Mouse (Mus musculus) embryonic facial prominence, embryonic 15.5 days (tissue): ENCODE measurements around the gene Galntl6. TPM values are rescaled to one million over a fixed set of nuclear protein-coding genes. Genes with fewer than 3 reads are reported as not detected.

Experiments used
- ATAC-seq: fragments of 200-750 bp; cut with Nextera tagmentation; 2 replicates; pipeline ENCODE4 v1.8.0; 2017; ENCODE audit warnings: low read depth, moderate TSS enrichment; ENCODE audit not compliant: insufficient number of reproducible peaks, low FRiP score, low TSS enrichment
- H3K27ac ChIP-seq: fragments of 300-500 bp; sonication (generic); replicated peaks from 2 replicates; pipeline ENCODE4 v1.5.1; 2015; ENCODE audit warnings: mild to moderate bottlenecking, inconsistent platforms
- H3K27me3 ChIP-seq: fragments of 300-500 bp; sonication (generic); 2 replicates; pipeline ENCODE4 v1.6.1; 2015; ENCODE audit warnings: inconsistent platforms
- H3K36me3 ChIP-seq: fragments of 300-500 bp; sonication (generic); 2 replicates; pipeline ENCODE4 v1.6.1; 2015; ENCODE audit warnings: mild to moderate bottlenecking, inconsistent platforms
- H3K4me1 ChIP-seq: fragments of 300-500 bp; sonication (generic); 2 replicates; pipeline ENCODE4 v1.6.1; 2015; ENCODE audit warnings: inconsistent platforms
- H3K4me2 ChIP-seq: fragments of 300-500 bp; sonication (generic); replicated peaks from 2 replicates; pipeline ENCODE4 v1.6.1; 2015; ENCODE audit warnings: mild to moderate bottlenecking, inconsistent platforms
- H3K4me3 ChIP-seq: fragments of 300-500 bp; sonication (generic); replicated peaks from 2 replicates; pipeline ENCODE4 v1.5.1; 2015; ENCODE audit warnings: mild to moderate bottlenecking, inconsistent platforms
- H3K9ac ChIP-seq: fragments of 300-500 bp; sonication (generic); 2 replicates; pipeline ENCODE4 v1.6.1; 2015; ENCODE audit warnings: inconsistent platforms
- H3K9me3 ChIP-seq: fragments of 300-500 bp; sonication (generic); replicated peaks from 2 replicates; pipeline ENCODE4 v1.6.1; 2016; ENCODE audit warnings: inconsistent platforms
- WGBS: fragments of 180-500 bp; shearing (Covaris S2); methylation state at CpG from one replicate; pipeline ENCODE4 v1.1.7; 2015; 5-methylcytosine and 5-hydroxymethylcytosine counted together
- polyA plus RNA-seq: library from polyadenylated mRNA; unstranded; fragments of >200 nt; fragmentation: Nextera tagmentation; extraction: Ambion mirVana; gene quantifications from 2 replicates; pipeline ENCODE4 v1.2.1, GENCODE M21; 2015

The Galntl6 gene
- polyA plus RNA-seq, 1 experiment from 2014 or later, result 1.7 TPM

GRCm38 (mm10) chr8:57842462-57843391, 1069.7 kb downstream of the Galntl6 start:
- Histone ChIP-seq H3K4me3 (no peak overlapping the region), H3K9me3 (no peaks in the 10 kb centered on the region), H3K4me1 (no peaks in the 10 kb centered on the region), H3K27me3 (no peaks in the 10 kb centered on the region), H3K27ac (no peak overlapping the region), H3K4me2 (no peak overlapping the region), H3K9ac (no peak overlapping the region), H3K36me3 (no peaks in the 10 kb centered on the region)
- 45% methylated on average over 13 of the region's 13 CpGs for WGBS
- ATAC-seq, result no peak; the same call in 1 of the 2 replicates

- no peak overlapping the region for H3K4me2 ChIP-seq
- no peak overlapping the region for H3K27ac ChIP-seq
- H3K4me3 ChIP-seq, result no peak overlapping the region
- no peaks in the 10 kb centered on the region for H3K36me3 ChIP-seq
- H3K9ac ChIP-seq, result no peak overlapping the region
- no peaks in the 10 kb centered on the region for H3K4me1 ChIP-seq
- no peaks in the 10 kb centered on the region for H3K9me3 ChIP-seq
- 67% methylated on average over 4 of the region's 4 CpGs for WGBS
- no peaks in the 10 kb centered on the region for H3K27me3 ChIP-seq
- no peak for ATAC-seq
These were observed 1071.0 kb downstream of the Galntl6 start for GRCm38 (mm10) chr8:57841446-57841845.

- peak overlapping the region; percentile 24 for H3K4me2 ChIP-seq
- no peaks in the 10 kb centered on the region for H3K27me3 ChIP-seq
- H3K4me1 ChIP-seq, result no peaks in the 10 kb centered on the region
- no peak overlapping the region for H3K4me3 ChIP-seq
- no peak for ATAC-seq
- H3K27ac ChIP-seq, result no peak overlapping the region
- no peak overlapping the region for H3K9ac ChIP-seq
- 39% methylated on average over 8 of the region's 8 CpGs for WGBS
- H3K9me3 ChIP-seq, result no peaks in the 10 kb centered on the region
- H3K36me3 ChIP-seq, result no peaks in the 10 kb centered on the region
These were observed 1075.1 kb downstream of the Galntl6 start for GRCm38 (mm10) chr8:57837384-57837783.

- ATAC-seq, result no peak
These were observed 1075.5 kb downstream of the Galntl6 start for GRCm38 (mm10) chr8:57836981-57837380.

GRCm38 (mm10) chr8:57836201-57836883, 1076.1 kb downstream of the Galntl6 start:
- Histone ChIP-seq H3K4me3 (no peak overlapping the region), H3K9ac (no peak overlapping the region), H3K27me3 (no peaks in the 10 kb centered on the region), H3K27ac (no peak overlapping the region), H3K9me3 (no peaks in the 10 kb centered on the region), H3K4me1 (no peaks in the 10 kb centered on the region), H3K4me2 (0 out of 2 replicates have a peak overlapping the region, but pooled peaks have one; percentile 24), H3K36me3 (no peaks in the 10 kb centered on the region)
- 72% methylated on average over 15 of the region's 15 CpGs for WGBS
- no peak for ATAC-seq

More at GRCm38 (mm10) chr8:57836981-57837380, 1075.5 kb downstream of the Galntl6 start:
- Histone ChIP-seq H3K27me3 (no peaks in the 10 kb centered on the region), H3K9me3 (no peaks in the 10 kb centered on the region), H3K4me1 (no peaks in the 10 kb centered on the region), H3K27ac (no peak overlapping the region), H3K36me3 (no peaks in the 10 kb centered on the region), H3K4me2 (peak overlapping the region; percentile 24), H3K9ac (no peak overlapping the region), H3K4me3 (no peak overlapping the region)
- 27% methylated on average over 11 of the region's 11 CpGs for WGBS

- Histone ChIP-seq H3K4me2 (no peak overlapping the region), H3K27ac (no peak overlapping the region)
- WGBS, result 50% methylated on average over 7 of the region's 7 CpGs
These were observed 1089.3 kb downstream of the Galntl6 start for GRCm38 (mm10) chr8:57823151-57823550.

GRCm38 (mm10) chr8:57816034-57816433, 1096.4 kb downstream of the Galntl6 start:
- H3K9ac ChIP-seq, result no peak overlapping the region
- no peak overlapping the region for H3K4me2 ChIP-seq
- H3K27ac ChIP-seq, result no peak overlapping the region
- no peak for ATAC-seq
- H3K27me3 ChIP-seq, result no peaks in the 10 kb centered on the region
- 31% methylated on average over 7 of the region's 7 CpGs for WGBS
- H3K9me3 ChIP-seq, result no peaks in the 10 kb centered on the region
- H3K4me1 ChIP-seq, result peaks cover 5% of the 10 kb centered on the region; the same call in 1 of the 2 replicates
- H3K4me3 ChIP-seq, result no peak overlapping the region
- no peaks in the 10 kb centered on the region for H3K36me3 ChIP-seq

More at GRCm38 (mm10) chr8:57823151-57823550, 1089.3 kb downstream of the Galntl6 start:
- Histone ChIP-seq H3K27me3 (no peaks in the 10 kb centered on the region), H3K36me3 (no peaks in the 10 kb centered on the region), H3K4me1 (no peaks in the 10 kb centered on the region), H3K9ac (no peak overlapping the region), H3K9me3 (no peaks in the 10 kb centered on the region), H3K4me3 (no peak overlapping the region)
- ATAC-seq, result no peak

- Histone ChIP-seq H3K9ac (no peak overlapping the region), H3K9me3 (no peaks in the 10 kb centered on the region), H3K27me3 (no peaks in the 10 kb centered on the region), H3K4me3 (no peak overlapping the region), H3K36me3 (no peaks in the 10 kb centered on the region), H3K4me2 (no peak overlapping the region), H3K4me1 (no peaks in the 10 kb centered on the region), H3K27ac (no peak overlapping the region)
- 44% methylated on average over 4 of the region's 4 CpGs for WGBS
- ATAC-seq, result no peak
These were observed 1105.4 kb downstream of the Galntl6 start for GRCm38 (mm10) chr8:57807060-57807459.

- H3K4me2 ChIP-seq, result no peak overlapping the region
These were observed 1107.3 kb downstream of the Galntl6 start for GRCm38 (mm10) chr8:57805094-57805493.

GRCm38 (mm10) chr8:57803821-57804220, 1108.6 kb downstream of the Galntl6 start:
- ATAC-seq, result no peak
- Histone ChIP-seq H3K4me2 (no peak overlapping the region), H3K36me3 (no peaks in the 10 kb centered on the region), H3K9ac (no peak overlapping the region), H3K27me3 (no peaks in the 10 kb centered on the region), H3K4me3 (no peak overlapping the region), H3K27ac (no peak overlapping the region), H3K9me3 (no peaks in the 10 kb centered on the region), H3K4me1 (peaks cover 10% of the 10 kb centered on the region)
- 79% methylated on average over 8 of the region's 8 CpGs for WGBS

More at GRCm38 (mm10) chr8:57805094-57805493, 1107.3 kb downstream of the Galntl6 start:
- H3K4me3 ChIP-seq, result no peak overlapping the region
- H3K36me3 ChIP-seq, result no peaks in the 10 kb centered on the region
- WGBS, result 67% methylated on average over 4 of the region's 4 CpGs
- no peak overlapping the region for H3K27ac ChIP-seq
- H3K9me3 ChIP-seq, result no peaks in the 10 kb centered on the region
- peaks cover 3% of the 10 kb centered on the region for H3K4me1 ChIP-seq
- H3K9ac ChIP-seq, result no peak overlapping the region
- no peaks in the 10 kb centered on the region for H3K27me3 ChIP-seq
- no peak for ATAC-seq

GRCm38 (mm10) chr8:57801197-57801596, 1111.2 kb downstream of the Galntl6 start:
- WGBS, result 61% methylated on average over 4 of the region's 4 CpGs
- Histone ChIP-seq H3K27me3 (no peaks in the 10 kb centered on the region), H3K27ac (no peak overlapping the region), H3K4me1 (peaks cover 10% of the 10 kb centered on the region), H3K4me3 (no peak overlapping the region), H3K4me2 (no peak overlapping the region), H3K9me3 (no peaks in the 10 kb centered on the region), H3K9ac (no peak overlapping the region), H3K36me3 (no peaks in the 10 kb centered on the region)
- no peak for ATAC-seq
